ENCODE assay signal across 20 mouse cellular contexts in the genomic region with DNA sequence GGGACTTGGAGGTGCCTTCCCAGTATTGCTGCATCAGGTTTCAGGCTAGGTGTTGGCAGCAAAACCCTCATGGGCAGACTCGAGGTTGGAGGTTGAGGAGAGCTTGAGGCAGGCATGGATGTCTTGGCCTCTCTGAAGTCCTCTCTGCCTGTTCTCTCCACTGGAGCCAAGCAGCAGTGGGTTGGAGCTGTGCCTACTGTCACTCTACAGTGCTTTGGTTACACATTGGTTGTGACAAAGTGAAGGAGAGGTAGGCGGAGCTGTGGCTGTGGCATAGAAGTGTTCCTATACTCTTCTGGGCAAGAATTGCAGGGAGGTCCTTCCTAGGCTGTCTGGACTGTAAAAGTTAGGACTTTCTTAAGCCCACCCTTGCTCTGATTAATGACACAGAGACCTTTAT. TPM values are rescaled to one million over a fixed set of nuclear protein-coding genes. Genes with fewer than 3 reads are reported as not detected.
A peak's percentile ranks its signal among the peaks of the same experiment; 100 is the strongest.
DNase-seq lines count a peak whose midpoint lies in the region; ATAC-seq lines count a peak whose summit lies in the region.
"Had no signal": no experiment of that assay in that cellular context is flagged by ENCODE, and none has a peak within 500 bp of the region (broad histone marks: within the 10 kb centered on the region; RNA-seq: fewer than 3 reads in every experiment).

No protein-coding gene starts in this region.

- peaks cover 47% of the 10 kb centered on the region for H3K36me3 ChIP-seq in heart, embryonic 12.5 days
- peaks cover 56% of the 10 kb centered on the region for H3K36me3 ChIP-seq in heart, embryonic 10.5 days
- H3K36me3 ChIP-seq in liver, embryonic 11.5 days (ENCODE audit: control insufficient read depth, insufficient read depth, low read length) = peaks cover 24% of the 10 kb centered on the region
- peaks cover 55% of the 10 kb centered on the region for H3K36me3 ChIP-seq in liver, embryonic 13.5 days

- H3K27ac ChIP-seq in heart, embryonic 12.5 days (ENCODE audit: poor library complexity, severe bottlenecking) = no peak overlapping the region
- no peak overlapping the region for H3K27ac ChIP-seq in heart, embryonic 10.5 days
- H3K27ac ChIP-seq in liver, embryonic 11.5 days (ENCODE audit: low read depth, low read length) = no peak overlapping the region
- no peak overlapping the region for H3K27ac ChIP-seq in liver, embryonic 13.5 days
- H3K27ac ChIP-seq: embryonic facial prominence, embryonic 13.5 days; hindbrain, postnatal 0 days; kidney, embryonic 15.5 days; limb, embryonic 12.5 days had no signal

- no peak overlapping the region for H3K4me3 ChIP-seq in heart, embryonic 12.5 days
- no peak overlapping the region for H3K4me3 ChIP-seq in heart, embryonic 10.5 days
- no peak overlapping the region for H3K4me3 ChIP-seq in liver, embryonic 11.5 days (ENCODE audit: low read depth, low read length)
- no peak overlapping the region for H3K4me3 ChIP-seq in liver, embryonic 13.5 days (replicated peaks)
- H3K4me3 ChIP-seq: embryonic facial prominence, embryonic 13.5 days; kidney, embryonic 15.5 days; limb, embryonic 12.5 days had no signal

- ATAC-seq in heart, embryonic 12.5 days (ENCODE audit: insufficient number of reproducible peaks, low FRiP score) = no peak
- no peak for ATAC-seq in liver, embryonic 11.5 days (replicated peaks; ENCODE audit: low FRiP score)
- ATAC-seq in liver, embryonic 13.5 days (ENCODE audit: low read depth) = no peak
- ATAC-seq: forebrain, postnatal 0 days; hindbrain, postnatal 0 days; intestine, postnatal 0 days; Patski had no signal

- no peak for DNase-seq in heart, embryonic 10.5 days (ENCODE audit: low spot score)
- DNase-seq in liver, embryonic 11.5 days (ENCODE audit: low spot score) = no peak
- no peak for DNase-seq in liver
- DNase-seq in brain, adult 2 months (ENCODE audit: low read depth, low spot score) = peak; percentile 61
- DNase-seq in liver, embryonic 13.5 days = no peak
- DNase-seq in ovary, postnatal 14 days (ENCODE audit: low spot score) = no peak
- DNase-seq: adrenal gland, adult 8-10 months; cerebellum, postnatal 10 days; forebrain, postnatal 0 days; kidney, postnatal 4 days; lung, postnatal 4 days; right cerebral cortex, postnatal 4 days had no signal

- 0 out of 2 replicates have a peak overlapping the region, but pooled peaks have one; percentile 87 for H3K4me2 ChIP-seq in heart, embryonic 12.5 days
- peak overlapping the region; percentile 96 for H3K4me2 ChIP-seq in liver, embryonic 11.5 days
- H3K4me2 ChIP-seq in liver, embryonic 13.5 days = peak overlapping the region; percentile 97; the same call in 1 of the 2 replicates
- H3K4me2 ChIP-seq: limb, embryonic 12.5 days; midbrain, embryonic 11.5 days had no signal

- H3K9me3 ChIP-seq in heart, embryonic 12.5 days (replicated peaks) = no peaks in the 10 kb centered on the region
- no peaks in the 10 kb centered on the region for H3K9me3 ChIP-seq in heart, embryonic 10.5 days
- no peaks in the 10 kb centered on the region for H3K9me3 ChIP-seq in liver, embryonic 11.5 days (ENCODE audit: control insufficient read depth, low read length)
- H3K9me3 ChIP-seq in liver, embryonic 13.5 days (replicated peaks) = no peaks in the 10 kb centered on the region
- H3K9me3 ChIP-seq: embryonic facial prominence, embryonic 13.5 days; kidney, embryonic 15.5 days; limb, embryonic 12.5 days had no signal

- no peak overlapping the region for H3K9ac ChIP-seq in heart, embryonic 12.5 days
- H3K9ac ChIP-seq in liver, embryonic 11.5 days (ENCODE audit: low read depth, low read length) = no peak overlapping the region
- H3K9ac ChIP-seq in liver, embryonic 13.5 days = no peak overlapping the region
- H3K9ac ChIP-seq: embryonic facial prominence, embryonic 13.5 days; forebrain, postnatal 0 days; limb, embryonic 12.5 days had no signal

- 70% methylated on average over 2 of the region's 2 CpGs for WGBS in heart, embryonic 12.5 days
- WGBS in heart, embryonic 10.5 days = 71% methylated on average over 2 of the region's 2 CpGs
- 75% methylated on average over 2 of the region's 2 CpGs for WGBS in liver, embryonic 11.5 days
- 58% methylated on average over 2 of the region's 2 CpGs for WGBS in liver, embryonic 13.5 days (ENCODE audit: insufficient replicate concordance)

- peaks cover 30% of the 10 kb centered on the region for H3K4me1 ChIP-seq in heart, embryonic 12.5 days (replicated peaks)
- H3K4me1 ChIP-seq in heart, embryonic 10.5 days = peaks cover 36% of the 10 kb centered on the region
- peaks cover 24% of the 10 kb centered on the region for H3K4me1 ChIP-seq in liver, embryonic 11.5 days (replicated peaks; ENCODE audit: control insufficient read depth, insufficient read depth, low read length)
- peaks cover 37% of the 10 kb centered on the region for H3K4me1 ChIP-seq in liver, embryonic 13.5 days (replicated peaks)

- no peaks in the 10 kb centered on the region for H3K27me3 ChIP-seq in heart, embryonic 12.5 days (replicated peaks)
- H3K27me3 ChIP-seq in heart, embryonic 10.5 days (ENCODE audit: insufficient read depth, poor library complexity, severe bottlenecking) = no peaks in the 10 kb centered on the region
- H3K27me3 ChIP-seq in liver, embryonic 11.5 days (replicated peaks; ENCODE audit: control insufficient read depth, insufficient read depth, low read length) = no peaks in the 10 kb centered on the region
- H3K27me3 ChIP-seq in liver, embryonic 13.5 days = no peaks in the 10 kb centered on the region
- H3K27me3 ChIP-seq: embryonic facial prominence, embryonic 13.5 days; kidney, embryonic 15.5 days; limb, embryonic 12.5 days; Patski had no signal

RNA-seq across cellular contexts. Expression of a gene that starts 2.4 kb away (rescaled TPM):
- polyA plus RNA-seq in heart, embryonic 12.5 days (2016; fragmentation: Nextera tagmentation; extraction: Ambion mirVana) = 101 and 104 TPM in 2 replicates
- 65.7 and 104 TPM in 2 replicates for polyA plus RNA-seq in heart, embryonic 10.5 days (2016; fragmentation: Nextera tagmentation; extraction: Ambion mirVana)
- polyA plus RNA-seq in liver, embryonic 11.5 days (2014; fragmentation: Nextera tagmentation; extraction: Ambion mirVana) = 96.3 and 97.0 TPM in 2 replicates
- polyA plus RNA-seq in liver, embryonic 13.5 days (2015; fragmentation: Nextera tagmentation; extraction: Ambion mirVana) = 37.8 and 52.3 TPM in 2 replicates
